Mouse (Mus musculus) embryonic fibroblast, embryonic 13.5 days (primary cell): ENCODE data around the gene Ints5.

Experiments used
- CTCF ChIP-seq: IDR thresholded peaks from 2 replicates; pipeline ENCODE4 v1.5.1; 2011; ENCODE audit warnings: mild to moderate bottlenecking, control low read depth, low read length, moderate library complexity, borderline replicate concordance; ENCODE audit not compliant: insufficient read depth
- POLR2A ChIP-seq: IDR thresholded peaks from 2 replicates; pipeline ENCODE4 v1.6.1; 2011; ENCODE audit warnings: low read depth, mild to moderate bottlenecking, control low read depth, low read length, moderate library complexity

- TF ChIP-seq POLR2A (no peak), CTCF (no peak)
Measured at GRCm38 (mm10) chr19:8930771-8931170, 38.0 kb downstream of the Ints5 start.
